Mouse (Mus musculus): ENCODE measurements at regions not wholly inside any gene's neighbourhood (a gene's known extent, or its start where the extent isn't known, plus 50 kb on each side); places are given as distances from the start of the nearest gene placed in this dataset.

GRCm38 (mm10) chr13:10451057-10451456 lies 90.4 kb upstream of the Chrm3 start:
- TF ChIP-seq CTCF (IDR thresholded peaks at IDR 0.05; ENCODE audit: insufficient read depth, low read depth, low read length) (no peak), POLR2A (IDR thresholded peaks at IDR 0.05; ENCODE audit: insufficient read depth, low read depth, low read length) (no peak)
